Mouse (Mus musculus): Measurements from ENCODE around the gene Mtmr11.
"Not testable (repeated sequence)": the region's sequence is repeated elsewhere in the genome, so short reads cannot be mapped to it uniquely, and the experiment has no call there.

Gene Mtmr11

DNA sequence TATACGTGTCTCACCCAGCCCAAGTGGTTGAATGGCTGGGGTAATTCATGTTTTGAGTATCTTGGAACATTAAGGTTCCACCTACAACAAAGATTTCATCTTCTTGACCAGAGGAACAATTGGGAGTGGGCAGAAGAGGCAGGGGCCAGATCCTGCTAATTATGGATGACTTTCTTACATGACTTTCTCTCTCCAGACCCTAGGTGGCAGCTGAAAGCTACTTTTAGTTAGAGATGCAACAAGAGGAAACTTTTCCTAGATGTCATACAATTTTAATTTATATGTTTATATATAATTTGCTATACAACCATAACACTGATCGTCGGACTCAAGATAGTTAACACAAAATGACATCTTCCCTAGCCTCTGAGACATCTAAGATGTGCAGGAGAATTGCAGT lies 46.0 kb downstream of the Mtmr11 start:
- in situ Hi-C loops (cut with MseI, MboI), result no loop called here

DNA sequence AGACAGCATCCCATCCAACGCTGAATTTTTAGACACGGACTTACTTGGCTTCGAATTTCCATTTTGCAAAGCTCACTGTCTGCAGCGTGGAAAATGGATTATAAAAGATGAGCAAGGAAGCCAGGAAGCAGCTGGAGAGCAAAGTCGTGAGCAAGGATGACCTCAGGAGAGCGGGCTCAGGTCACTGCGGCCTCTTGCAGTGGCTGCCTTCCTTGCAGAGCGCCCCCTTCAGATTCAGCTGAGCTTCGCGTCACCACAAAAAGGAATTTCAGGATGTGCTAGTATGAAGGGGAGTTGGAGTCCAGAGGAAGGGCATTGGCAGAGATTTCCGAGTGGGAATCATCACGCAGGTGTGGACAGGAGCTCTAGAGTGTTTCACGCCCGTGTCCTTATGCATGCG lies 47.4 kb downstream of the Mtmr11 start:
- in situ Hi-C loops (cut with MseI, MboI), result no loop called here

DNA sequence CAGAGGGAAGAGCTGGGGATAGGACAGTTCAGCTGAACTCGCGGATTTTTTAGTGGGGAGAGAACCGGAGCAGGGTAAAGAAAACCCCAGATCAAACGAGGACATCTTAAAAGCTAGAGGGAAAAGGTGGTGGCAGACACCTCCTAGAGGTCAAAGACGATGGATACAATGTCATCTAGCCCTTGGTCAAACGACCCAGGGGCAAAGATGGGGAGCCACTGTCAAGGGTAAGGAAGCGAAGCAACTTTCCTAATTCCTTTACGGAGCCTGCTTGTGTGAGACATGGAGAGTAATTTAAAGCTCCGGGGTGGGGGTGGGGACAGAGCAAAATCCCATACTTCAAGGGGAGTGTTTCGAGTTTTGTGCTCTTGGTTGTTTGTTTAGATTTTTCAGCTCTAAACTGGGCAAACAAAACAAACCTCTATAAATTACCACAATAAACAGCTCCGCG lies 57.4 kb downstream of the Mtmr11 start:
- in situ Hi-C loops (cut with MseI, MboI), result no loop called here

DNA sequence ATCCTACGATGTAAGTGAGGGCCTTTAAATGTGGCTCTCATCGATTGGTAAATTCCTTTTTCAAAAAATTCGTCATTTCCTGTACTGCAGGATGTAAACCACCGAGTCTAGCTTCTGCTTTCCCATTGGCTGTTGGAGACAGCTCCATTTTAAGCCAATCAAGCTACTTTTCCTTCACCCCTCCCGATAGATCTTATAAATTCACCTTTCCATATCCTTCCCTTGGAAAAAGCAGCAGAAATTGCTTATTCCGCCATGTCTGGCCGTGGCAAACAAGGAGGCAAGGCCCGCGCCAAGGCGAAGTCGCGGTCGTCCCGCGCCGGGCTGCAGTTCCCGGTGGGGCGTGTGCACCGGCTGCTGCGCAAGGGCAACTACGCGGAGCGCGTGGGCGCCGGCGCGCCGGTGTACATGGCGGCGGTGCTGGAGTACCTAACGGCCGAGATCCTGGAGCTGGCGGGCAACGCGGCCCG lies 57.9 kb downstream of the Mtmr11 start, which contains the start of the genes Bola1 and Hist2h2ab:
Bola1 (minus strand) TSS at position 49 of the 470 bp plus-strand sequence.
Hist2h2ab (plus strand) TSS at position 205 of the 470 bp plus-strand sequence.
- in situ Hi-C loops (cut with MseI, MboI), result no loop called here

DNA sequence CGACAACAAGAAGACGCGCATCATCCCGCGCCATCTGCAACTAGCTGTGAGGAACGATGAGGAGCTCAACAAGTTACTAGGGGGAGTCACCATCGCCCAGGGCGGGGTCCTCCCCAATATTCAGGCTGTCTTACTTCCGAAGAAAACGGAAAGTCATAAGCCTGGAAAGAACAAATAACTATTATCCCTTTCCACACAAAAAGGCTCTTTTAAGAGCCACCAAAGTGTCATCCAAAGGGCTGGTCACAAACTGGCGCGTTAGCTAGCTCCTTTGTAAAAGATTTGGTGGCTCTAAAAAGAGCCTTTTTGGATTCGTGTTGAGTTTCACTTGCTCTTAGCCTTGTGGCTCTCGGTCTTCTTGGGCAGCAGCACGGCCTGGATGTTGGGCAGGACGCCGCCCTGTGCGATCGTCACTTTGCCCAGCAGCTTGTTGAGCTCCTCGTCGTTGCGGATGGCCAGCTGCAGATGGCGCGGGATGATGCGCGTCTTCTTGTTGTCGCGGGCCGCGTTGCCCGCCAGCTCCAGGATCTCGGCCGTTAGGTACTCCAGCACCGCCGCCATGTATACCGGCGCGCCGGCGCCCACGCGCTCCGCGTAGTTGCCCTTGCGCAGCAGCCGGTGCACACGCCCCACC lies 58.4 kb downstream of the Mtmr11 start:
- in situ Hi-C loops (cut with MseI, MboI), result not testable (repeated sequence)

DNA sequence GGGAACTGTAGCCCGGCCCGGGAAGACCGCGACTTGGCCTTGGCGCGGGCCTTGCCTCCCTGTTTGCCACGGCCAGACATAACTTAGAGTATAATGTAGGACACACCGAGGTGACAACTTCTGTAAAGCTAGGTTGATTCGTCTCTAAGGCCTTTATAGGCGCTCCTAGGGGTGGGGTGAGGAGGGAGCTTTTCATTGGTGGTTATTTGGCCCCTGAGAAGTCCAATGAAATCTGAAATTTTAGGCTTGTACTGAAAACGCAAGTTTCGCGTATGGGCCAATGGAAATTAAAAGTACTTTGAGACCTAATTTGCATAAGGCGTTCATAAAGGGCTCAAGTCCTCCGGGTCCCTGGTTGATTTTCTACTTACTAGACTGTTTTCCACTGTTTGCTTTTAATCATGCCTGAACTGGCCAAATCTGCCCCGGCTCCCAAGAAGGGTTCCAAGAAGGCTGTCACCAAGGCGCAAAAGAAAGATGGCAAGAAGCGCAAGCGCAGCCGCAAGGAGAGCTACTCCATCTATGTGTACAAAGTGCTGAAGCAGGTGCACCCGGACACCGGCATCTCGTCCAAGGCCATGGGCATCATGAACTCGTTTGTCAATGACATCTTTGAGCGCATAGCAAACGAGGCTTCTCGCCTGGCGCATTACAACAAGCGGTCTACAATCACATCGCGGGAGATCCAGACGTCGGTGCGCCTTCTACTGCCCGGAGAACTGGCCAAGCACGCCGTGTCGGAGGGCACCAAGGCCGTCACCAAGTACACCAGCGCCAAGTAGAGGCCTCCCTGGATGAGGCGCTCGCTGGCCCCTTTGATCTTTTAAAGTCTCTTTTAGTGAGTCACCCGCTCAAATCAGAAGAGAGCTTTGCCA lies 59.2 kb downstream of the Mtmr11 start, which contains the start of the genes Hist2h2ac and Hist2h2be:
Hist2h2ac (minus strand) TSS at position 116 of the 875 bp plus-strand sequence.
Hist2h2be (plus strand) TSS at position 355 of the 875 bp plus-strand sequence.
- in situ Hi-C loops (cut with MseI, MboI), result no loop called here
